Mouse (Mus musculus) embryonic stem cell, embryonic (primary cell): ENCODE data around the gene Gm4922.

Source experiments
- CTCF ChIA-PET, 4 experiments: fragments of 300-600 bp in 2 of 4; fragments of 350-600 bp in 2 of 4; sonication (Branson Sonifier 250); formaldehyde crosslinking; loops; one replicate each; lab custom pipeline; 2022; ENCODE audit warnings: inconsistent platforms in 2 of 4; lab: Charles Lee
- POLR2A ChIA-PET, 4 experiments: fragments of 300-600 bp in 2 of 4; fragments of 350-600 bp in 2 of 4; sonication (Branson Sonifier 250); formaldehyde crosslinking; loops; one replicate each; lab custom pipeline; 2022; ENCODE audit warnings: antibody characterized with exemption in 4 of 4, inconsistent platforms in 1 of 4; lab: Charles Lee

The Gm4922 gene

DNA sequence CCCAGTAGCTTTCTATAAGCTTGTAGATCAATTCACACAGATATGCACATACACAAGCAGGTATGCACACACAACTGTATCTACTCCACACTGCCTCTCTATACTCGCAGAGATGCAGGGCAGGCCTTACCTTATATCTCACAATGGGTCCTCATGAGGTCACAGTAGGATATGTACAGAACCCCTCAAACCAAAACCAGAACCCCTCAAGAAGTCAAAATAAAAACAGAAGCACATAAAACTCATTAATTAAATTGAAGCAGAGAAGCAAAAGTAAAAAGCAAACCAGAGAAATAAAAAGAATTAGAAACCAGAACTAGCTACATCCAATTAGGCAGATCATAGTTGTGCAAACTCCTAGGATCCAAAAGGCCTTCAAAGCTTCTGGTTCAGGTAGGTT lies at the start of gene Gm4922:
Gene Gm4922, minus strand, starts transcription at position 101 of the 400 bp plus-strand sequence.
- POLR2A ChIA-PET: interaction anchor here in 1 of 4 experiments (0.7 kb wide), 1 partner anchor 308 kb away, joined by 3 read pairs; no protein-coding TSS in a partner anchor

DNA sequence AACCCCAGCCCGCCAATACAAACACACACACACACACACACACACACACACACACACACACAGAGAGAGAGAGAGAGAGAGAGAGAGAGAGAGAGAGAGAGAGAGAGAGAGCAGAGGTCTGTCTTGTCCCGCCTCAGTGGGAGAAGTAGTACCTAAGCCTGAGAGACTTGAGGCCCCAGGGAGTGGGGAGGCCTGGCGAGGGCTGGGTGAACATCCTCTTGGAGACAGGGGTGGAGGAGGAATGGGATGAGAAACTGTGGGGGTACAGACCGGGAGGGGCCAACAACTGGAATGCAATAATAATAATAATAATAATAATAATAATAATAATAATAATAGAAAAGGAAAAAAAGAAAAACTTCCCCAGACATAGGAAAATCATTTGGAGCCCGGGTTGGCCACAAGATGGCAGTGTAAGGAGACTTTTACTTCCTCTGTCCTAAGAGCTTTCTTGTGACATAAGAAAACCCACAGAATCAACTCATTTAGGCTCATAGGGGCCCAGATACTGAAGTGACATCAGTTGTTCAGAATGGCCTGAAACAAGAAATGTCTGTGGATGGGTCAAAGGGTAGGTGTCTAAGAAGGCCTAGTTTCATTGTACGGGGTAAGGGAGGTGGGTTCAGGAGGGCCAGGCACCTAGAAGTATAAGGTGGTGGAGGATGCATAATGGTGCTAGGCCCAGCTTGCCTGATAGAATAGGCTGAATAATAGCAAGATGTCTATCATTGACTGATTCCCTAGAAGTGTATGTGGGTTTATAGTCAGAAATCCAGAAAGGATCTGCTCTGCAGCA lies 49.3 kb upstream of the Gm4922 start:
- POLR2A ChIA-PET: interaction anchor here in 2 of 4 experiments (0.5 to 0.9 kb wide), 2 partner anchors 373 to 1106 kb away, joined by 5 read pairs; no protein-coding TSS in a partner anchor
- CTCF ChIA-PET: interaction anchor here (0.6 to 1.9 kb wide), 17 partner anchors 9 to 1451 kb away, joined by 3 to 24 read pairs (median 4); partner anchors contain the start of gene Perp (in 3 of the 4)

More for the DNA sequence above, at the start of gene Gm4922:
- CTCF ChIA-PET: interaction anchor here in 1 of 4 experiments (1.1 kb wide), 1 partner anchor 130 kb away, joined by 3 read pairs; no protein-coding TSS in a partner anchor

DNA sequence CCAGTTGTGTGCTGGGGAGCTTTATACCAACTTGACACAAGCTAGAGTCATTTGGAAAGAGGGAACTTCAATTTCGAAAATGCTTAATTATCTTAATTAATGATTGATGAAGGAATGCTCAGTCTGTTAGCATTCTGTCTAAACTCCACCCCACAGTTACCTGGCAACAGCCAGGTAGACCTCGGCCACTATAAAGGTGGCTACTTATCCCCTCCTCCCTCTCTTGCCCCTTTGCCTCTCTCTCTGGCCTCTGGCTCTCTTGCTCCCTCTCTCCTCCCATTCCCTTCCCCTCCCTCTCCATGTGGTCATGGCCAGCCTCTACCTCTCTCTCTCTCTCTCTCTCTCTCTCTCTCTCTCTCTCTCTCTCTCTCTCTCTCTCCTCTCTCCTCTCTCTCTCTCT lies 47.8 kb upstream of the Gm4922 start:
- ChIA-PET CTCF (interaction anchor here in 1 of 4 experiments (1.1 kb wide), 1 partner anchor 70 kb away, joined by 4 read pairs; no protein-coding TSS in a partner anchor), POLR2A (no interaction called here)

DNA sequence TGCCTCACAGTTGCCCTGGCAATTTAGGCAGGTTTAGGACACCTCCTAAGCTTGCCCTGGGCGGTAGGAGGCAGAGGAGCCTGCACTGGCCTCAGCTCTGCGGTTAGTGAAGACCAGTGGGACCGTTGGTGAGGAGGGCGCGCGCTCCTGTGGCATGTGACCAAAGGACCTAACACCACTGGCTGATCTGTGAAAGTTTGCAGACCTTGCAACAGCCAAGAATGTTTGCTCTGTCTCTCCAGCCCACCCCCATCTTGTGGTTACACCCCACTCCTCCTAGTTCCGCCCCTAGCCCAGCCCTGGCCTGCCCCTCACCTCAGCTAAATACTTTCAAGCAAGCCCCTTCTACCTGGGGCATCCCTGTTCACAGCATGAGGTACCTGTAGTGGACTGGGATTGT lies 45.2 kb upstream of the Gm4922 start:
- ChIA-PET CTCF (interaction anchor here in 2 of 4 experiments (0.6 to 1.7 kb wide), 4 partner anchors 12 to 259 kb away, joined by 3 to 7 read pairs (median 3); partner anchors contain the start of gene Perp (in 1 of the 2)), POLR2A (interaction anchor here in 1 of 4 experiments (1.1 kb wide), 1 partner anchor 13 kb away, joined by 4 read pairs; the partner anchor contains the start of gene Perp)

DNA sequence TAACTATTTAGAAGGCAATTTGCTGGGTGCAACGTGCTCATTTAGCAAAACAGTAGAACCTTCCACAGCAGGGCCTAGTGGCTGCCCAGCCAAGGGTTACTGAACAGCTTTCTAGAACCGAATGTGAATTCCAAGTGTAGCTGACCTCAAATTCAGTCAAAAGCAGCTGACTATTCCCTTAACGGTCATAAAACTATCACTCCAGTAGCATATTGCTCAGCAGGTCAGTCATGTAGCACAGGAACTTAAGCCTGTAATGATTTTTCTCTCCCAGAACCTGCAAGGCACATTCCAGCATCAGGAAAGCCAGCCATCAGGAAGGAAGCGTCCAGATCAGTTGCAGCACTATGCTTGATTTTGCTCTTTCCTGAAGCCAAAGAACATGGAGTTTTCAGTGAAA lies 43.8 kb upstream of the Gm4922 start:
- CTCF ChIA-PET: no interaction called here
- POLR2A ChIA-PET: no interaction called here

DNA sequence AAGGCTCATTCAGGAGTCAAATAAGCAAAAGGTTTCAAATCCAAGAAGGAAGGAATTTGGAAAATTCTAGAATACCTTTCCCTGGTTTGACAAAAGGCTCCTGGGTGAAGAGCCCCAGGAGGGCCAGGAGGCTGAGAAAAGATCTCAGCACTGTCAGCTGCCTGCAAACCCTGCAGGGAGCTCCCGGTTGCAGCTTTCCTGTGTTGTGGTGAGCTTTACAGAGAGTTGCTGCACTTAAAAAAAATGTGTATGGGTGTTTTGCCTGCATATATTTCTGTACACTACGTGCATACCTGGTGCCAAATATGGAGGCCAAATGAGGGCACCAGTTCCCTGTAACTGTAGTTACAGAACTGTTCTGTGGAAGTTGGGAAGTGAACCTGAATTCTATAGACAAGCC lies 41.3 kb upstream of the Gm4922 start:
- POLR2A ChIA-PET: no interaction called here
- CTCF ChIA-PET: no interaction called here

DNA sequence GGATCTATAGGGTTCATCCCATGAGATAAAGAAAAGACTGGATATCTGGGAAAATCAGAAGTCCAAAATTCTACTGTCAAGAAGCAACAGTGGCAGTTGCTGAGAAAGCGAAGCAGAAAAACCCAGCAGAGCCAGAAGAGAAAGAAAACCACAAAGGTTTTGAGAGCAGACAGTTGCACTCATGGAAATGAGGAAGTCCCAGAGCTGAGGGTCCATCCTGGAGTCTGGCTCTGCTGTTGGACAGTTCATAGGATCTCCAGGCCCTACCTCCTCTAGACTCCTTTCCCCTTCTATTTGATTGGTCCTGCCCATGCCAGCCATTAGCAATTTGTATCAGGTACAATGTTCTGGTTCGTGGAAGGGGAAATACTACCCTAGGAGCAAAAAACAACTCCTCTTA lies 39.5 kb upstream of the Gm4922 start:
- ChIA-PET POLR2A (no interaction called here), CTCF (no interaction called here)

DNA sequence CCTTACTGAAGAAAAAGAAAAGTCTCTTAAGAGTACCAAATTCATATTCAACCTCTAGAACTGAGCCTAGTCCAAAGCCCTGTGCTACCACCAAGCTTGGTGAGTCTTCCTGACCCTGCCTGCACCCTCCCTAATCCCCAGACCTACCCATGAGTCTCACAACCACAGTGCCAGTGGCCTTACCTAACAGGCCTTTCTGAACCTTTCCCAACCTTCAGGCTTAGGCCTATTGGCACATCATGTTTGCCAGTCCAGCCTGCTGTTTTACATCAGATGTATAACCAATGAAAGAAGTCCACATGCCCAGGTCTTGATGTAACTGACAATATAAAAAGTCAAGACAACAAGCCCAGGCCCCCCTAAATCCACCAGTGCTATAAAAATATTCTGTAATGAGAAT lies 38.5 kb upstream of the Gm4922 start:
- ChIA-PET POLR2A (no interaction called here), CTCF (interaction anchor here in 1 of 4 experiments (0.5 kb wide), 1 partner anchor 11 kb away, joined by 3 read pairs; no protein-coding TSS in a partner anchor)

DNA sequence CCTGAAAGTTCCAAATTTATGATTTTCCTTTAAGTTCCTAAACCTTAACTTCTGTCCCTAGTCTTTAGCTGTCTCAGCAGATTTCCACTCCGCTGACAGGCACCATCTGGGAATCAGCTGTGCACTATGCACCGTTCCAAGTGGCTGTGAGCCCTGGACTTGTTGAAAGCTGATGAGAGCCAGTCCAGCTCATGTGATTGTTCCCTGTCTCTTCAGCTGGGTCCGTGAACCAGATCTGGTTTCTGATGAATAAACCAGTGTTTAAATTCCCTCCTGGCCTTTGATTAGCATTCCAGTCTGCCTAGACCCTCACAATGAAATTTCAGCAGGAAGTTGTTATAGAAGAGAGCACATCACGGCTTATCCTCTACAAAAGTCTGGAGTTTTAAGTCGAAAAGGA lies 30.0 kb upstream of the Gm4922 start:
- ChIA-PET POLR2A (interaction anchor here in 1 of 4 experiments (0.6 kb wide), 1 partner anchor 198 kb away, joined by 3 read pairs; no protein-coding TSS in a partner anchor), CTCF (no interaction called here)

DNA sequence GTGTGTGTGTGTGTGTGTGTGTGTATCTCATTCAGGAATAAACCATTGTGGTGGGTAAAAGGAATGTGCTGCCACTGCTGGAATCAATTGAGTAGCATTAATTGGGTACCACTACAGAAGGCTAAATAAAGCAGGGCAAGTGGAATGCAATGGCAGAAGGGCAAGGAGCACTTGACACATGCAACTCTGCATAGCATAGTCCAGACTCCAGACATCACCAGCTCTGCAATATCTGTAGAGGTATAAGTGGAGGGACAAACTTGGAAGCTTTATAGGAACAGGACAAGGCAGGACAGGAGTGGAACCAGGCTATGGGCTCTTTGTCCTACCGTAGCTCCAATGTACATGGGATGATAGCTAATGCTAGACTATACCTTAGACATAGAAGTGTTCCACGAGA lies 25.2 kb upstream of the Gm4922 start:
- ChIA-PET POLR2A (no interaction called here), CTCF (interaction anchor here in 1 of 4 experiments (0.7 kb wide), 1 partner anchor 49 kb away, joined by 3 read pairs; no protein-coding TSS in a partner anchor)

DNA sequence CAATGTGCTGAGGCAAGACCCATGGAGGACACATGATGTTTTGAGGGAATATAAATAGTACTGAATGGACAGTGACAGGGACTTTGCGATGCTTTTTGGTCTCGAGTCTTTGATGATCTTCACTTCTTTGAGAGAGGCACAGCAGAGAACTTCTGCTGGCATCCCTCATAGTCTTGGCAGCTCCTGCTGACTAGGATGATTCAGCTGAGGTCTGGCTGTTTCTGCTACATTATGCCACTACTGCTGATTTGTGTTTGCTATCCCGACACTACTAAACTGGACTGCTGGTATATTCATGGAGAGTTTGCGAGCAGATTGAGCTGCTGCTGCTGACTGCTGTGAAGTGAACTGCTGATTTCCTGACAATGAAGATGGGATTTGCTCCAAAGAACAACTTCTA lies 3.5 kb upstream of the Gm4922 start:
- POLR2A ChIA-PET: no interaction called here
- CTCF ChIA-PET: interaction anchor here in 1 of 4 experiments (0.5 kb wide), 1 partner anchor 243 kb away, joined by 6 read pairs; no protein-coding TSS in a partner anchor

DNA sequence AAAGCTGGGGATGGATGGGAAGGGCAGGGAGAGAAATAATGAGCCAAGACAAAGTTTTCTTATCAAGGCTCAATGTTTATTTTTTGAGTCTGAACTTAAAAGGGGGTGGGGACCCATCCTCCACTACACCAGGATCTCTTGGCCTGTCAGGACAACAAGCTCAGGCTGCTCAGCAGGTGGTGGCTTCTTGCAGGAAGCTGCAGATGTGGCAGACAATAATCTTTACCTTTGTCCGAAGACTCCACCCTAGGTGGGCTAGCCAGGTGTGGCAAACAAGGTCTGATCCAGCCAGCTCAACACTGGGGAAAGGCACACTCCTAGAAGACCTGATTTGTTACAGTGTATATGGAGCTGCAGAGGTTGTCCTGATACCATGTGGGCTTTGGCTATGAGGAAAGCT lies 2.0 kb upstream of the Gm4922 start:
- ChIA-PET POLR2A (no interaction called here), CTCF (no interaction called here)

DNA sequence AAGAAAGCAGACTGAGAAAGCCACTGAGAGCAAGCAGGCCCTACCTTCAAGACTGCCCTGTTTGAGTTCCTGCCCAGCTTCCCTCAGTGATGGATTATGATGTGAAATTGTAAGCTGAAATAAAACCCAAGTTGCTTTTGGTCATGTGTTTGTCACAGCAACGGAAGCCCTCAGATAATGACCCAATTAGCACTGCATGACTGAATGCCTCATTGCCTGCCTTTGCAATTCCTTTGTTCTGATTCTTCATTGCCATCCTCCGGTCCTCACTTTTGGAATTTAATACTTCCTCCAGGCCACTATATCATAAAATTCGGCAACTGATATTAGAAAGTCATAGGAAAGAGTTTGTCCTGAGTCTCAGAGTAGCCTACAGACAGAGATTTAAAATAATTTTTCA lies 9.0 kb downstream of the Gm4922 start:
- ChIA-PET CTCF (interaction anchor here in 1 of 4 experiments (1.2 kb wide), 1 partner anchor 126 kb away, joined by 4 read pairs; no protein-coding TSS in a partner anchor), POLR2A (no interaction called here)

DNA sequence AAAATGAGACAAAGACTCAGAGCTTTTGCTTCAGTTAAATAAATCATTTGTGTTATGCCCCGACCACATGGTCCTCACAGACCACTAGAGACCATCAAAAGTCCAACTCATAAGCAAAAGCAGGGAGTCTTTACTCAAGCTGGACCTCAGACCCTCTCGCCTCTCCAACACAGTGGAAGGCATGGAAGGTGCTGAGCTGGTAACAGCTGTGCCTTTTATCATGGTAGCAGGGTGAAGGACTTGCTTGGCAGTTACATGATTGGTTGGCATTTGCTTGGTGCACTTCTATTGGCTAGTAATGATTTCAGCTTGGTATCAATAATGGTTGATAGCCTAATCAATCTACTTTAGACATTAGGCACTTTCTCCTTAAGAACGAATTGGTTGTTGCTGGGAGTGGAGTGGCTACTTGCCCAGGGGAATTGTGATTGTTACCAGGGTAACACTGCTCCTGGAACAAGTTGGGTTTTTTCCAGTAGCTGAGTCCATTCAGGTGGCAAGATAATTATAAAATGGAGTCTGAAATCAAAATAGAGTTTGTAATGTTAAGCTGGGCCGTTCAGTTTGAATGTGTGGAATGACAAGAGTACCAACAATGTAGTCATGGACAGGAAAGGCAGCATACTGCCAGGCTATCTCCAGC lies 13.9 kb downstream of the Gm4922 start:
- POLR2A ChIA-PET: no interaction called here
- CTCF ChIA-PET: interaction anchor here in 1 of 4 experiments (0.7 to 1.2 kb wide), 2 partner anchors 63 to 131 kb away, joined by 3 to 4 read pairs; no protein-coding TSS in a partner anchor

DNA sequence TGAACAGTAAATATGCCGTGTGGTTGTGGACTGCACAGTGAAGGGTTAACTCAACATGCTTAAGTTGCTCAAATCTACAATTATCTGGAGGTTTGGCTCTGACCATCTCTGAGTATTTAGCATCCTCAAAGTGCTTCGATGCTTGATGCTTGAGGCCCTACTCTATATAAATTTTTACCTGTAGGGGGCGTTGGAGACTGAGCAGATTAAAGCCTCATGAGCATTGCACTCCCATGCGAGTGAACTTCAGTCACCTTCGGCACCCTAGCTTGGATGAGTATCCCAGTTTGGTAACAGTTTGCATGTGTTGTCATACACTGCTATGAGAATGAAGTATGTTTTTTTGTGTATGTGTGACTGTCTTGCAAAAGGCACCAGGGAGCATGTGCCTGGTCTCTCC lies 16.7 kb downstream of the Gm4922 start:
- ChIA-PET CTCF (interaction anchor here in 3 of 4 experiments (0.7 to 1.1 kb wide), 3 partner anchors 127 to 328 kb away, joined by 3 read pairs; no protein-coding TSS in a partner anchor), POLR2A (no interaction called here)

DNA sequence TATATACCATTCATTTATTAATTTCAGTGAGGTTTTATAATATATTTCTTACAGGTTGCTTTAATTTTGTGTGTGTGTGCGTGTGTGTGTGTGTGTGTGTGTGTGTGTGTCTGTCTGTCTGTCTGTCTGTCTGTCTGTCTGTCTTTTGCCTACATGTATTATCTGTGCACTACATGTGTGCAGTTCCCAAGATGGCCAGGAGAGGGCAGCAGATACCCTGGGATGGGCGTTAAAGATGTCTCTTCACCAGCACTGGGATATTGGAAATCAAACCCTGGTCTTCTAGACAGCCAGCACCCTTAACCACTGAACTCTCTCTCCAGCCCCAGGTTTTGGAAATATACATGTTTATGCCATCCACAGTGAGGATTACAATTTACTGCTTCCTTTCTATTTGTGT lies 26.4 kb downstream of the Gm4922 start:
- ChIA-PET POLR2A (no interaction called here), CTCF (interaction anchor here in 3 of 4 experiments (0.7 to 1.4 kb wide), 4 partner anchors 144 to 150 kb away, joined by 4 to 6 read pairs (median 4); no protein-coding TSS in a partner anchor)

DNA sequence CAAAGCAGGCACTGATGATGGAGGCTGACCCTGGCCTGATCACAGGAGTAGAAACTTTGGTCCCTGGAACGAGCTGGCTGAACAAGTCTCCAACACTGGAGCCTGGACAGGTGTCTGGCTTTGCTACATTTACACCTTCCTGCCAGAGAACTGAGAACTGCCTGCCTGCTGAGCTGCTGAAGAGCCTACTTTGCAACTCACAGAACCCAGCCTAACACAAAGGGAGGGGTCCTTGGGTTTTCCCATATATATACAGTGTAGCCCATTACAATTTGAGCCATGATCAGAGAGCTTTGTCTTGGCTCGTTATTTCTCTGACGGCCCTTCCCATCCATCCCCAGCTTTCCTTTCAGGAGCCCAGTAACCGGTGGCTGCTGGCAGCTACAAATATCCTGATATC lies 36.5 kb downstream of the Gm4922 start:
- CTCF ChIA-PET: interaction anchor here in 2 of 4 experiments (1.0 to 1.2 kb wide), 3 partner anchors 10 to 167 kb away, joined by 3 to 4 read pairs (median 3); no protein-coding TSS in a partner anchor
- POLR2A ChIA-PET: no interaction called here

DNA sequence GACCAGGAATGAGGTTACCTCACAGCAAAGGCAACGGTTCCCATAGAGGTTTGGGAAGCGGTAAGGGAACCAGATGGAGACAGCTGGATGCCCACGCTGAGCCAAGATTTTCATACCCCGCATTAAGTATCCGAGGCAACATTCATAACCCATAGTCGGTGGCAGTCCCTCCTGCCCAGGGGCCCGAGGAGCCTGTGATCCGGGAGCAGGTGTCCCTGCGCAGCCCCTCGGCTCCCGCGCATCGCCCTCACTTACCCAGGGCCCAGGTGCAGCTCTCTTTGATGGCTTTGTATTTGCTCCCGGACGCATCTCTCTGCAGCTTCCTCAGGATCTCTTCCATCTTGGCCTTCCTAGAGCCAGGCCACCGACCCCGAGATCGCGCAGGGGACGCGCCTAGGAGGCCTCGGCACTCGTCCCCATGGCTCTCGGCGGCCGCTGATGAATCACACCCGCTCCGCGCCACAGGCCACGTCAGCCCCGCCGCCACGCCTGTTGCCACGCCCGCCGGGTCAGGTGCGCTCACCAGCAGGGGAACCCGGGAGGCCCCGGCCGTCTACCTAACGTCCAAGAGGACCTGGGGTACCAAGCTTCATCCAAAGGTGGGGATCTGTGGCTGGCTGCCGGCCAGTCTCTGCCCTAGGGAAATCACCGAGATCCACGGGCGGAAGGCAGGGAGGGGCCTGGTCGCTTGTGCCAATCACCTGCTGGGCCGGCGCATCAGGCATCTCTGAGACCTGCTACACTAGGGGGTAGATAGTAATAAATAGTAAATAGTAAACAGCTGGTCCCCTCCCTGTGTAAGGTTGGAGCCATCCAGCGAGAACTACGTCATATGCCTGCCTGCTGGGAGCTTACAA lies 43.1 kb downstream of the Gm4922 start, which contains the start of gene Arfgef3:
Gene Arfgef3, minus strand, starts transcription at position 664 of the 857 bp plus-strand sequence.
- POLR2A ChIA-PET: interaction anchor here in 2 of 4 experiments (0.6 to 1.2 kb wide), 4 partner anchors 8 to 122 kb away, joined by 3 to 4 read pairs (median 3); no protein-coding TSS in a partner anchor

More for the DNA sequence above, 43.1 kb downstream of the Gm4922 start, which contains the start of gene Arfgef3:
- CTCF ChIA-PET: interaction anchor here in 3 of 4 experiments (0.6 to 1.4 kb wide), 4 partner anchors 8 to 248 kb away, joined by 3 read pairs; no protein-coding TSS in a partner anchor
